Mouse (Mus musculus) kidney, postnatal 4 days (tissue): ENCODE measurements at regions not wholly inside any gene's neighbourhood (a gene's known extent, or its start where the extent isn't known, plus 50 kb on each side); places are given as distances from the start of the nearest gene placed in this dataset.
A peak's percentile ranks its signal among the peaks of the same experiment; 100 is the strongest.

Source experiments
- DNase-seq, 2 experiments: peaks; one replicate each; pipeline ENCODE4 v3.0.0; 2021; ENCODE audit warnings: mixed read lengths in 2 of 2

- no peak for DNase-seq
Observed at GRCm38 (mm10) chr16:9132113-9132512, 302.2 kb downstream of the 1810013L24Rik start.

GRCm38 (mm10) chr16:9132778-9133177 lies 302.9 kb downstream of the 1810013L24Rik start:
- DNase-seq, result no peak

GRCm38 (mm10) chr16:9135377-9135776 lies 305.5 kb downstream of the 1810013L24Rik start:
- no peak for DNase-seq

GRCm38 (mm10) chr16:9138552-9139224 lies 308.8 kb downstream of the 1810013L24Rik start:
- no peak for DNase-seq

GRCm38 (mm10) chr16:9139405-9139804 lies 309.5 kb downstream of the 1810013L24Rik start:
- DNase-seq, result no peak

GRCm38 (mm10) chr16:9149209-9150135 lies 319.6 kb downstream of the 1810013L24Rik start:
- DNase-seq, result peak in 1 of 2 experiments; percentile 22

GRCm38 (mm10) chr16:9151936-9152335 lies 322.0 kb downstream of the 1810013L24Rik start:
- peak; percentile 23 to 43 for DNase-seq

GRCm38 (mm10) chr16:9153501-9153900 lies 323.6 kb downstream of the 1810013L24Rik start:
- DNase-seq, result no peak

- DNase-seq, result no peak
Observed at GRCm38 (mm10) chr16:9165763-9166310, 335.9 kb downstream of the 1810013L24Rik start.

- DNase-seq, result no peak
Observed at GRCm38 (mm10) chr16:9176402-9176801, 346.5 kb downstream of the 1810013L24Rik start.

- DNase-seq, result no peak
Observed at GRCm38 (mm10) chr16:9195821-9196220, 365.9 kb downstream of the 1810013L24Rik start.

- no peak for DNase-seq
Observed at GRCm38 (mm10) chr16:9198903-9199532, 369.1 kb downstream of the 1810013L24Rik start.

- DNase-seq, result no peak
Observed at GRCm38 (mm10) chr16:9208602-9209001, 378.7 kb downstream of the 1810013L24Rik start.

GRCm38 (mm10) chr16:9211485-9211884 lies 381.6 kb downstream of the 1810013L24Rik start:
- no peak for DNase-seq

- no peak for DNase-seq
Observed at GRCm38 (mm10) chr16:9215131-9215530, 385.2 kb downstream of the 1810013L24Rik start.

GRCm38 (mm10) chr16:9217361-9217760 lies 387.5 kb downstream of the 1810013L24Rik start:
- no peak for DNase-seq

- DNase-seq, result no peak
Observed at GRCm38 (mm10) chr16:9230178-9230577, 400.3 kb downstream of the 1810013L24Rik start.

- no peak for DNase-seq
Observed at GRCm38 (mm10) chr16:9242099-9242498, 412.2 kb downstream of the 1810013L24Rik start.

- DNase-seq, result no peak
Observed at GRCm38 (mm10) chr16:9247198-9247597, 417.3 kb downstream of the 1810013L24Rik start.

GRCm38 (mm10) chr16:9253054-9253453 lies 423.2 kb downstream of the 1810013L24Rik start:
- no peak for DNase-seq

- no peak for DNase-seq
Observed at GRCm38 (mm10) chr16:9255351-9255750, 425.5 kb downstream of the 1810013L24Rik start.

- no peak for DNase-seq
Observed at GRCm38 (mm10) chr16:9260966-9261365, 431.1 kb downstream of the 1810013L24Rik start.

GRCm38 (mm10) chr16:9264554-9265145 lies 434.8 kb downstream of the 1810013L24Rik start:
- no peak for DNase-seq
